Mouse (Mus musculus) layer of hippocampus, adult 2 months (tissue): Measurements from ENCODE around the gene Scg2. TPM values are rescaled to one million over a fixed set of nuclear protein-coding genes. Genes with fewer than 3 reads are reported as not detected.

Experiments used
- DNase-seq, 2 experiments: peaks; one replicate each; pipeline ENCODE4 v3.0.0; 2022; ENCODE audit warnings: low spot score in 2 of 2
- H3K27ac ChIP-seq: fragments of 200-600 bp; 2 replicates; pipeline ENCODE4 v1.8.1; 2022
- H3K4me3 ChIP-seq: fragments of 200-600 bp; 2 replicates; pipeline ENCODE4 v1.8.1; 2022; ENCODE audit warnings: mild to moderate bottlenecking
- CTCF ChIP-seq: fragments of 200-600 bp; conservative IDR thresholded peaks from 2 replicates; pipeline ENCODE4 v1.8.1; 2022; ENCODE audit warnings: antibody characterized with exemption, mild to moderate bottlenecking, moderate library complexity
- total RNA-seq, 2 experiments: library from RNA; stranded (reverse); gene quantifications; 2 replicates each; pipeline ENCODE4 v1.2.3; 2021

Gene Scg2
- total RNA-seq, 2 experiments from 2014 or later, result 181 to 183 TPM

- no peak overlapping the region for H3K4me3 ChIP-seq
- TF ChIP-seq CTCF, result no peak
- H3K27ac ChIP-seq, result no peak overlapping the region
- no peak for DNase-seq
Observed at GRCm38 (mm10) chr1:79429058-79429457, 10.9 kb downstream of the Scg2 start.

DNA sequence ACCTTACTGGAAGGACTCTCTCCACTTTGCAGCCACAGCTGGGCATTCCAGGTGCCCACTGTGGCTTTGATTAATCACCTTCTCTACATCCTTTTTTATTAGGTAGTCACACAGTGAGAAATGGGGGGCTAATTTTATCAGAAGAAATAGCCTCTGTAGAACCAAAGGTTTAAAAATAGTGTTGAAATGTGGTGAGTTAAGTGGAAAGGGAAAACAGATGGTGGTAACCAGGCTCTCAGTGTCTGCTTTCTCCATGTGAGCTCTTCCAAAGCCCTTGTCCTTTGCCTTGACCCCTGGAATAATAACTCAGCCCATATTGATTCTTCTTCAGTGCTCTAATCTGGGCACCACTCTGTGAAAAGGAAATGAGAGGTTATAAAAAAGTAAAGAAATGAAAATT, 24.4 kb downstream of the Scg2 start:
- no peak for DNase-seq
- Histone ChIP-seq H3K4me3 (no peak overlapping the region), H3K27ac (no peak overlapping the region)
- no peak for TF ChIP-seq CTCF

GRCm38 (mm10) chr1:79406337-79406942, 33.5 kb downstream of the Scg2 start:
- TF ChIP-seq CTCF, result no peak
- DNase-seq, result no peak

DNA sequence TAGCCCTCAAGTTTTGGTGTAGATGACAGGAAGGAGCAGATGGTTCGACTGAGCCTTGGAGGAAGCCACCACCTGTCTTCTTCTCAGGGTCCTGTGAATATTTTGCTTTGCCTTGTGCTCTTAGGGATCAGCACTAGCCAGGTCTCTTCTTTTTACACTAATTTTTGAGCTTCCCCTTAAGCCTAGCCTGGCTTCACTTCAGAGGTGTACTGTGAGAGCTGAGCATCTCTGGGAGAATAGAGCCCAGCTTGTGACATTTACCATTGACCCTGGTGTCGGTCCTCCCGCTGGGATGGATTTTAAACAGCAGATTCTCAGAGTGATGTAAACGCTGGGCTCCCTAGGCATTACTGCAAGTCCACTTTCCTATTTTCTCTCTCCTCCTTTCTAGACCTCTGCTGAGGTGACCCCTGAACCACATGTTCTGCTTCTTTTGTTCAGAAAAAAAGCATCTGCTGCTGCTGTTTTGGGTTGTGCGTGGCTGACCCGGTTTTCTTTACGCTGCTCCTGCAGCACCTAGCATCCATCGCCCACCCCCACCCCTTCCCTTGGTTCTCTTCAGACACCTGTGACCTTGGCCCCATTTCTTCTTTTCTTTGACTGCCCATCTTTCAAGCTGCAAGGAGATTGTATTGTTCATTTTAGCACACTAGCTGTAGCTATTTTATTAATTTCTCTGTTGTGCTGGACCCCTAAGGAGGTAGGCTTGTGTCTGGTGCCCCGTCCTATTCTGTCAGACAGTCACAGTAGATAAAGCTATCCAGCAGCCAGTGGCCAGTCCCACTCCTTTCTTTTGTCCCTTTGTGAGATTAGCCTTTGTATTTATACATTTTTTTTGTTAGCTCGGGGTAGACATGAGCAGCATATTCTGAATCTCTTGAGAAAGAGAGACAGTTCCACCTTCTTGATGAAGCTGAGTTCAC, 38.6 kb downstream of the Scg2 start:
- DNase-seq, result no peak
- Histone ChIP-seq H3K27ac (no peak overlapping the region), H3K4me3 (no peak overlapping the region)

More at GRCm38 (mm10) chr1:79406337-79406942, 33.5 kb downstream of the Scg2 start:
- H3K4me3 ChIP-seq, result no peak overlapping the region
- no peak overlapping the region for H3K27ac ChIP-seq

GRCm38 (mm10) chr1:79400284-79400683, 39.6 kb downstream of the Scg2 start:
- TF ChIP-seq CTCF, result no peak
- H3K27ac ChIP-seq, result no peak overlapping the region
- DNase-seq, result no peak
- no peak overlapping the region for H3K4me3 ChIP-seq

More for the DNA sequence above, 38.6 kb downstream of the Scg2 start:
- no peak for TF ChIP-seq CTCF

Other genes starting within 250 kb of the Scg2 start
- gene Ap1s3, start 231.9 kb upstream of the Scg2 start, total RNA-seq, result 1 to 10 TPM; 2.0 to 3.3 TPM